Mouse (Mus musculus) liver, embryonic 12.5 days (tissue): ENCODE data around the gene Samd7. TPM values are rescaled to one million over a fixed set of nuclear protein-coding genes. Genes with fewer than 3 reads are reported as not detected.
A peak's percentile ranks its signal among the peaks of the same experiment; 100 is the strongest.

ENCODE experiments used
- ATAC-seq: fragments of 200-750 bp; cut with Nextera tagmentation; 2 replicates; pipeline ENCODE4 v1.8.0; 2017; ENCODE audit warnings: moderate number of reproducible peaks, mild to moderate bottlenecking, moderate library complexity
- H3K27ac ChIP-seq: fragments of 300-500 bp; sonication (generic); 2 replicates; pipeline ENCODE4 v1.5.1; 2016; ENCODE audit warnings: mild to moderate bottlenecking
- H3K27me3 ChIP-seq: fragments of 300-500 bp; sonication (generic); replicated peaks from 2 replicates; pipeline ENCODE4 v1.6.1; 2016; ENCODE audit warnings: mild to moderate bottlenecking, moderate library complexity
- H3K36me3 ChIP-seq: fragments of 300-500 bp; sonication (generic); 2 replicates; pipeline ENCODE4 v1.6.1; 2016; ENCODE audit warnings: mild to moderate bottlenecking, moderate library complexity
- H3K4me1 ChIP-seq: fragments of 300-500 bp; sonication (generic); 2 replicates; pipeline ENCODE4 v1.6.1; 2016
- H3K4me2 ChIP-seq: fragments of 300-500 bp; sonication (generic); 2 replicates; pipeline ENCODE4 v1.6.1; 2016; ENCODE audit warnings: mild to moderate bottlenecking, moderate library complexity
- H3K4me3 ChIP-seq: fragments of 300-500 bp; sonication (generic); 2 replicates; pipeline ENCODE4 v1.5.1; 2016; ENCODE audit warnings: mild to moderate bottlenecking, moderate library complexity
- H3K9ac ChIP-seq: fragments of 300-500 bp; sonication (generic); 2 replicates; pipeline ENCODE4 v1.6.1; 2016; ENCODE audit warnings: mild to moderate bottlenecking, moderate library complexity
- H3K9me3 ChIP-seq: fragments of 300-500 bp; sonication (generic); replicated peaks from 2 replicates; pipeline ENCODE4 v1.6.1; 2016; ENCODE audit warnings: mild to moderate bottlenecking, moderate library complexity
- WGBS: fragments of 180-500 bp; shearing (Covaris S2); methylation state at CpG from one replicate; pipeline ENCODE4 v1.1.7; 2016; ENCODE audit not compliant: insufficient replicate concordance; 5-methylcytosine and 5-hydroxymethylcytosine counted together
- polyA plus RNA-seq: library from polyadenylated mRNA; unstranded; fragments of >200 nt; fragmentation: Nextera tagmentation; extraction: Ambion mirVana; gene quantifications from 2 replicates; pipeline ENCODE4 v1.2.1, GENCODE M21; 2016

Gene Samd7
- polyA plus RNA-seq, 1 experiment from 2014 or later = not detected

GRCm38 (mm10) chr3:30724105-30724824 is 21.8 kb upstream of the Samd7 start:
- no peak overlapping the region for H3K4me2 ChIP-seq
- H3K4me1 ChIP-seq = no peaks in the 10 kb centered on the region
- H3K9me3 ChIP-seq = no peaks in the 10 kb centered on the region
- no peaks in the 10 kb centered on the region for H3K27me3 ChIP-seq
- no peak for ATAC-seq
- H3K9ac ChIP-seq = no peak overlapping the region
- WGBS = 52% methylated on average over 10 of the region's 10 CpGs
- no peak overlapping the region for H3K27ac ChIP-seq
- H3K36me3 ChIP-seq = no peaks in the 10 kb centered on the region
- no peak overlapping the region for H3K4me3 ChIP-seq

- Histone ChIP-seq H3K36me3 (no peaks in the 10 kb centered on the region), H3K4me3 (no peak overlapping the region), H3K9ac (no peak overlapping the region), H3K9me3 (no peaks in the 10 kb centered on the region), H3K4me1 (no peaks in the 10 kb centered on the region), H3K4me2 (no peak overlapping the region), H3K27ac (no peak overlapping the region), H3K27me3 (no peaks in the 10 kb centered on the region)
- WGBS = 66% methylated on average over 10 of the region's 10 CpGs
- ATAC-seq = no peak
Observed at GRCm38 (mm10) chr3:30724848-30725465, 21.1 kb upstream of the Samd7 start.

DNA sequence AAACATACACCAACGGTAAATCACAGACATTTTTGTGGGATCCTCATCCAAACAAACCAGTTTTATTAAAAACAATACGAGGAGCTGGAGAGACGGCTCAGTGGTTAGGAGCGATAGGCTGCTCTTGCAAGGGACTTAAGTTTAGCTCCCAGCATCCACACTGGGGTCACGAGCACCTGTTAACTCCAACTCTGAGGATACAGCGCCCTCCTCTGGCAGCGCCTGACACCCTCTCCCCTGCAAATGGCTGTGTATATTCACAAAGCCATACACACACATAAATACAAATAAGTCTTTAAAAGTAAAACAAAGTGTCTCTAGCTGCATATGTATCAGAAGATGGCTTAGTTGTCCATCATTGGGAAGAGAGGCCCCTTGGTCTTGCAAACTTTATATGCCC is 20.6 kb upstream of the Samd7 start:
- Histone ChIP-seq H3K9me3 (no peaks in the 10 kb centered on the region), H3K4me1 (no peaks in the 10 kb centered on the region), H3K27me3 (no peaks in the 10 kb centered on the region), H3K4me3 (no peak overlapping the region), H3K36me3 (no peaks in the 10 kb centered on the region), H3K9ac (no peak overlapping the region), H3K4me2 (no peak overlapping the region), H3K27ac (no peak overlapping the region)
- 57% methylated on average over 7 of the region's 7 CpGs for WGBS
- no peak for ATAC-seq

GRCm38 (mm10) chr3:30727209-30727608 is 18.9 kb upstream of the Samd7 start:
- Histone ChIP-seq H3K27me3 (no peaks in the 10 kb centered on the region), H3K9ac (no peak overlapping the region), H3K36me3 (no peaks in the 10 kb centered on the region), H3K27ac (no peak overlapping the region), H3K4me2 (no peak overlapping the region), H3K4me3 (no peak overlapping the region), H3K4me1 (no peaks in the 10 kb centered on the region), H3K9me3 (no peaks in the 10 kb centered on the region)
- WGBS = 55% methylated on average over 4 of the region's 4 CpGs
- ATAC-seq = no peak

- no peak overlapping the region for H3K4me2 ChIP-seq
- no peaks in the 10 kb centered on the region for H3K4me1 ChIP-seq
- H3K36me3 ChIP-seq = no peaks in the 10 kb centered on the region
- H3K27ac ChIP-seq = no peak overlapping the region
- no peak overlapping the region for H3K9ac ChIP-seq
- no peak for ATAC-seq
- H3K27me3 ChIP-seq = no peaks in the 10 kb centered on the region
- H3K4me3 ChIP-seq = no peak overlapping the region
- no peaks in the 10 kb centered on the region for H3K9me3 ChIP-seq
- 72% methylated on average over 5 of the region's 5 CpGs for WGBS
Observed at GRCm38 (mm10) chr3:30729046-30729445, 17.0 kb upstream of the Samd7 start.

- no peak for ATAC-seq
- 80% methylated on average over 9 of the region's 9 CpGs for WGBS
- H3K9ac ChIP-seq = no peak overlapping the region
- H3K27me3 ChIP-seq = no peaks in the 10 kb centered on the region
- no peak overlapping the region for H3K27ac ChIP-seq
- no peaks in the 10 kb centered on the region for H3K9me3 ChIP-seq
- H3K36me3 ChIP-seq = no peaks in the 10 kb centered on the region
- no peak overlapping the region for H3K4me3 ChIP-seq
- no peaks in the 10 kb centered on the region for H3K4me1 ChIP-seq
- H3K4me2 ChIP-seq = no peak overlapping the region
Observed at GRCm38 (mm10) chr3:30736809-30737208, 9.3 kb upstream of the Samd7 start.

- Histone ChIP-seq H3K4me2 (no peak overlapping the region), H3K27ac (no peak overlapping the region), H3K4me3 (no peak overlapping the region), H3K36me3 (no peaks in the 10 kb centered on the region), H3K4me1 (no peaks in the 10 kb centered on the region), H3K9ac (no peak overlapping the region), H3K27me3 (no peaks in the 10 kb centered on the region), H3K9me3 (no peaks in the 10 kb centered on the region)
- ATAC-seq = no peak
- WGBS = 71% methylated on average over 6 of the region's 6 CpGs
Observed at GRCm38 (mm10) chr3:30741306-30741705, 4.8 kb upstream of the Samd7 start.

DNA sequence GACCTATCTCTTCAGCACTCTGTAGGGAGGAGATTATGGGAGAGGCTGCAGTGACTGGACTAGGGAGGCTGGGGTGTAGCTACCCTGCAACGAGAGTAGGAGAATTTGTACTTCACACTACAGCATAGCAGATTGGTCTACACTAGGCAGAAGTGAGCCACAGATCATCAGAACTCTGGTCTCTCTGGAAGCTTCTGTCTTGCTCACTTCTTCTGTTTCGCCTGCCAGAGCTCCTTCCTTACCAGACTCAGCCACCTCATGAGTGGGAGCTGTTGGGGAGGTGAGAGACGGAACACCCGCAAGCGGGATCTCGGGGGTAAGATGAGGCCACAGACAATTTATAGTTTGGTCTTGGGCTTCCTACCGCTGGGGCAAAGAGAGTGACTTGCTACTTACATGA is 3.2 kb upstream of the Samd7 start:
- no peak for ATAC-seq
- WGBS = 75% methylated on average over 7 of the region's 7 CpGs
- no peak overlapping the region for H3K4me2 ChIP-seq
- no peaks in the 10 kb centered on the region for H3K9me3 ChIP-seq
- H3K27me3 ChIP-seq = no peaks in the 10 kb centered on the region
- H3K4me3 ChIP-seq = no peak overlapping the region
- no peak overlapping the region for H3K9ac ChIP-seq
- no peaks in the 10 kb centered on the region for H3K4me1 ChIP-seq
- no peaks in the 10 kb centered on the region for H3K36me3 ChIP-seq
- no peak overlapping the region for H3K27ac ChIP-seq

- H3K4me2 ChIP-seq = no peak overlapping the region
- ATAC-seq = no peak
- no peak overlapping the region for H3K4me3 ChIP-seq
- 87% methylated on average over 9 of the region's 9 CpGs for WGBS
- H3K4me1 ChIP-seq = no peaks in the 10 kb centered on the region
- H3K9me3 ChIP-seq = no peaks in the 10 kb centered on the region
- no peaks in the 10 kb centered on the region for H3K36me3 ChIP-seq
- no peak overlapping the region for H3K9ac ChIP-seq
- H3K27me3 ChIP-seq = no peaks in the 10 kb centered on the region
- H3K27ac ChIP-seq = no peak overlapping the region
Observed at GRCm38 (mm10) chr3:30748316-30748715, 2.2 kb downstream of the Samd7 start.

DNA sequence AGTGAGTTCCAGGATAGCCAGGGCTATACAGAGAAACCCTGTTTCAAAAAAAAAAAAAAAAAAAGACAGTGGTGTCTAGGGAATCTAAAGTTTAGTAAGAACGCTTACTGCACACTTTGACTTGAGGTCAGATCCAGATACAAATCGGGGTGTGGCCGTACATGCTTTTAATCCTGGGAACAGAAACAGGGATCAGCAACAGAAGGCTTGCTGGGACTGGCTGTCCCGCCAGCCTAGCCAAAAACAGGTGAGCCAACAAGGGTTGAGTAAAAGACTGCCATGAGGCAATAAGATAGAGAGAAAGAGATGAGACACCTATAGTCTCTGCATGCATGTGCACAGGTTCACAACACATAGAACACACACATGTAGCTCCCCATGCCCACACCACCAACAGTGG is 8.6 kb downstream of the Samd7 start:
- no peak overlapping the region for H3K4me3 ChIP-seq
- ATAC-seq = no peak
- no peaks in the 10 kb centered on the region for H3K9me3 ChIP-seq
- H3K4me1 ChIP-seq = no peaks in the 10 kb centered on the region
- H3K36me3 ChIP-seq = no peaks in the 10 kb centered on the region
- WGBS = 82% methylated on average over 4 of the region's 4 CpGs
- no peak overlapping the region for H3K27ac ChIP-seq
- peaks cover 5% of the 10 kb centered on the region; the same call in 1 of the 2 replicates for H3K27me3 ChIP-seq
- H3K9ac ChIP-seq = no peak overlapping the region
- H3K4me2 ChIP-seq = no peak overlapping the region

- peak overlapping the region; percentile 97 for H3K27ac ChIP-seq
- no peaks in the 10 kb centered on the region for H3K36me3 ChIP-seq
- peaks cover 3% of the 10 kb centered on the region; the same call in 1 of the 2 replicates for H3K27me3 ChIP-seq
- peaks cover 43% of the 10 kb centered on the region for H3K4me1 ChIP-seq
- H3K9ac ChIP-seq = peak overlapping the region; percentile 63
- H3K4me2 ChIP-seq = peak overlapping the region; percentile 71
- WGBS = 42% methylated on average over 4 of the region's 4 CpGs
- H3K4me3 ChIP-seq = peak overlapping the region; percentile 48
- no peak for ATAC-seq
- H3K9me3 ChIP-seq = no peaks in the 10 kb centered on the region
Observed at GRCm38 (mm10) chr3:30764877-30765276, 18.8 kb downstream of the Samd7 start.

DNA sequence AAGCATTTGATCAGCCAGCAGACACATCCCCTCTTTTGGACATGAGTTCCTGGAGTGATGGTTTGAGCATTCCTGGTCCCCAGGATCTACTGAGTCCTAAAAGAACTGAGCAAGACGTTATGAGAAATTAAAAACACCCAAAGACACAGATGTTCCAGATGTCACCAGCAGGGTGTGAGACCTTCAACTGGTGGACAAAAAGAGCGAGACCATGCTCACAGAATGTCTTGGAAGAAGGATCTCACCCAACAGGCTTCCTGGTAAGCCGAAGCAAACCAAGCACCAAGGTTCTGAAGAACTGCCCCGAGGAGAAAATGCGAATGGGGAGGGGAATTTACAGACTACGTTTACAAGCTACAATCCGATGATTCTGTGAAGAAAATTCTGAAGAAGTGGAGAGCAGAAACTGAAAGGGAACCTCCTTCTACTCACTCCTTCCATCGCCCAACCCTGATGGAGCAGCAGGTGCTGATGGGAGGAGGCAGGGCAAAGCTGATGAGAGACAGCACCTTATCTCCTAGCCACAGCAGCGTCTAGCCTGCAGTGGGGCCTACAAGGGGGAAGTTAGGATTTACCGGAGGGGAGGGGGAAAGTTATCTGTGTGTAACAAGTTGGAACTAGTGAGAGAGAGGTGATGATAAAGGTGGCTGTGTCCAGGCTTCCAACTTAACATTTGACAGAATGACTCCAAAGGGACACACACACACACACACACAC is 19.4 kb downstream of the Samd7 start:
- H3K4me2 ChIP-seq = peak overlapping the region; percentile 71

More for the DNA sequence above, 19.4 kb downstream of the Samd7 start:
- ATAC-seq = peak; percentile 98
- 25% methylated on average over 10 of the region's 10 CpGs for WGBS
- Histone ChIP-seq H3K27me3 (peaks cover 3% of the 10 kb centered on the region; the same call in 1 of the 2 replicates), H3K27ac (peak overlapping the region; percentile 97), H3K4me1 (peaks cover 43% of the 10 kb centered on the region), H3K36me3 (no peaks in the 10 kb centered on the region), H3K9ac (peak overlapping the region; percentile 63), H3K4me3 (peak overlapping the region; percentile 48), H3K9me3 (no peaks in the 10 kb centered on the region)
